ENCODE assay signal across 20 mouse cellular contexts in genomic region chr7:29777372-29777771, GRCm38 (mm10). TPM values are rescaled to one million over a fixed set of nuclear protein-coding genes. Genes with fewer than 3 reads are reported as not detected.
"Had no signal": no experiment of that assay in that cellular context is flagged by ENCODE, and none has a peak within 500 bp of the region (broad histone marks: within the 10 kb centered on the region; RNA-seq: fewer than 3 reads in every experiment).

No protein-coding gene starts in this region.

- H3K9ac ChIP-seq: neural tube, embryonic 15.5 days; stomach, embryonic 15.5 days had no signal

- H3K4me3 ChIP-seq: neural tube, embryonic 15.5 days; stomach, embryonic 15.5 days had no signal

- H3K4me2 ChIP-seq: neural tube, embryonic 15.5 days; stomach, embryonic 15.5 days had no signal

- DNase-seq: retina, postnatal 1 day; right cerebral cortex, adult 18-20 months; right cerebral cortex, postnatal 14 days; right cerebral cortex, postnatal 25 days; right cerebral cortex, postnatal 4 days; spleen, adult 18-20 months; thymus, adult 18-20 months; thymus, adult 2 months; thymus, postnatal 14 days; thymus, postnatal 25 days; thymus, postnatal 36 days; thymus, postnatal 4 days had no signal

- H3K27ac ChIP-seq: neural tube, embryonic 15.5 days; stomach, embryonic 15.5 days; stomach, postnatal 0 days had no signal

- H3K4me1 ChIP-seq: neural tube, embryonic 15.5 days; stomach, embryonic 15.5 days had no signal

- H3K9me3 ChIP-seq: neural tube, embryonic 15.5 days; stomach, embryonic 15.5 days had no signal

- H3K27me3 ChIP-seq: neural tube, embryonic 15.5 days; stomach, embryonic 15.5 days had no signal

RNA-seq across cellular contexts. Expression of gene Catsperg2, which starts 50.5 kb away (rescaled TPM):
- total RNA-seq: neutrophil, adult 5-6 weeks had no signal
- polyA plus RNA-seq: small intestine, adult 2 months; stomach, embryonic 14.5 days; stomach, embryonic 15.5 days; stomach, postnatal 0 days; thymus, postnatal 0 days; urinary bladder, adult 2 months had no signal
